ENCODE assay signal across 9 mouse cellular contexts in genomic region chr5:122514127-122514521, GRCm38 (mm10). TPM values are rescaled to one million over a fixed set of nuclear protein-coding genes. Genes with fewer than 3 reads are reported as not detected.
DNase-seq lines count a peak whose midpoint lies in the region; ATAC-seq and TF ChIP-seq lines count a peak whose summit lies in the region.
"Had no signal": no experiment of that assay in that cellular context is flagged by ENCODE, and none has a peak within 500 bp of the region (broad histone marks: within the 10 kb centered on the region; RNA-seq: fewer than 3 reads in every experiment).

No protein-coding gene starts in this region.

- no peak for DNase-seq in limb, embryonic 10.5 days (ENCODE audit: low spot score)
- DNase-seq in left cerebral cortex, postnatal 10 days (ENCODE audit: extremely low spot score in 1 of 2, low spot score in 2 of 2): no peak
- DNase-seq in MN1 (ENCODE audit: low spot score): no peak
- DNase-seq: lung, adult 2 months; thymus, postnatal 25 days had no signal

- no peak for ATAC-seq in limb, embryonic 12.5 days (ENCODE audit: insufficient number of reproducible peaks, insufficient read depth, low FRiP score, low TSS enrichment, low read depth)
- no peak for ATAC-seq in forebrain, embryonic 15.5 days (replicated peaks)
- no peak for ATAC-seq in intestine, postnatal 0 days
- no peak for ATAC-seq in neural tube, embryonic 15.5 days (ENCODE audit: low FRiP score)

- no peaks in the 10 kb centered on the region for H3K9me3 ChIP-seq in limb, embryonic 12.5 days
- H3K9me3 ChIP-seq in limb, embryonic 10.5 days (replicated peaks): no peaks in the 10 kb centered on the region
- no peaks in the 10 kb centered on the region for H3K9me3 ChIP-seq in forebrain, embryonic 15.5 days
- H3K9me3 ChIP-seq in intestine, postnatal 0 days (ENCODE audit: control insufficient read depth): no peaks in the 10 kb centered on the region
- no peaks in the 10 kb centered on the region for H3K9me3 ChIP-seq in neural tube, embryonic 15.5 days (replicated peaks)

- no peak overlapping the region for H3K4me3 ChIP-seq in limb, embryonic 12.5 days (replicated peaks)
- no peak overlapping the region for H3K4me3 ChIP-seq in limb, embryonic 10.5 days
- 0 out of 2 replicates have a peak overlapping the region, but pooled peaks have one; percentile 6 for H3K4me3 ChIP-seq in forebrain, embryonic 15.5 days
- no peak overlapping the region for H3K4me3 ChIP-seq in intestine, postnatal 0 days (ENCODE audit: low read depth, low read length)
- no peak overlapping the region for H3K4me3 ChIP-seq in neural tube, embryonic 15.5 days (replicated peaks)

- H3K4me2 ChIP-seq in limb, embryonic 12.5 days: peak overlapping the region; percentile 31; the same call in 1 of the 2 replicates
- peak overlapping the region; percentile 15; the same call in 1 of the 2 replicates for H3K4me2 ChIP-seq in forebrain, embryonic 15.5 days (replicated peaks)
- H3K4me2 ChIP-seq in intestine, postnatal 0 days (replicated peaks; ENCODE audit: low read depth): 0 out of 2 replicates have a peak overlapping the region, but pooled peaks have one; percentile 21
- peak overlapping the region; percentile 19; the same call in 1 of the 2 replicates for H3K4me2 ChIP-seq in neural tube, embryonic 15.5 days

- intact Hi-C loops in left cerebral cortex, postnatal 10 days (cut with DNase I): no loop called here

- no peak overlapping the region for H3K9ac ChIP-seq in limb, embryonic 12.5 days (replicated peaks)
- no peak overlapping the region for H3K9ac ChIP-seq in forebrain, embryonic 15.5 days (replicated peaks)
- H3K9ac ChIP-seq in intestine, postnatal 0 days (ENCODE audit: low read depth, low read length): no peak overlapping the region
- H3K9ac ChIP-seq in neural tube, embryonic 15.5 days (replicated peaks): no peak overlapping the region

- H3K36me3 ChIP-seq in limb, embryonic 12.5 days: no peaks in the 10 kb centered on the region
- H3K36me3 ChIP-seq in limb, embryonic 10.5 days: no peaks in the 10 kb centered on the region
- no peaks in the 10 kb centered on the region for H3K36me3 ChIP-seq in forebrain, embryonic 15.5 days
- no peaks in the 10 kb centered on the region for H3K36me3 ChIP-seq in intestine, postnatal 0 days (ENCODE audit: control insufficient read depth, insufficient read depth)
- no peaks in the 10 kb centered on the region for H3K36me3 ChIP-seq in neural tube, embryonic 15.5 days

- H3K27me3 ChIP-seq in limb, embryonic 12.5 days: no peaks in the 10 kb centered on the region
- H3K27me3 ChIP-seq in limb, embryonic 10.5 days (ENCODE audit: low read depth, poor library complexity, severe bottlenecking): no peaks in the 10 kb centered on the region
- no peaks in the 10 kb centered on the region for H3K27me3 ChIP-seq in forebrain, embryonic 15.5 days
- no peaks in the 10 kb centered on the region for H3K27me3 ChIP-seq in intestine, postnatal 0 days (replicated peaks; ENCODE audit: control insufficient read depth, insufficient read depth, low read length)
- H3K27me3 ChIP-seq in neural tube, embryonic 15.5 days (replicated peaks): no peaks in the 10 kb centered on the region

- WGBS in limb, embryonic 12.5 days: 44% methylated on average over 8 of the region's 8 CpGs
- WGBS in limb, embryonic 10.5 days: 46% methylated on average over 8 of the region's 8 CpGs
- 5% methylated on average over 8 of the region's 8 CpGs for WGBS in forebrain, embryonic 15.5 days
- 41% methylated on average over 8 of the region's 8 CpGs for WGBS in intestine, postnatal 0 days
- WGBS in neural tube, embryonic 15.5 days: 29% methylated on average over 8 of the region's 8 CpGs

- H3K27ac ChIP-seq in limb, embryonic 12.5 days: no peak overlapping the region
- H3K27ac ChIP-seq in limb, embryonic 10.5 days: no peak overlapping the region; the same call in 1 of the 2 replicates
- no peak overlapping the region for H3K27ac ChIP-seq in forebrain, embryonic 15.5 days (replicated peaks)
- H3K27ac ChIP-seq in intestine, postnatal 0 days (ENCODE audit: low read depth, low read length): no peak overlapping the region
- no peak overlapping the region for H3K27ac ChIP-seq in neural tube, embryonic 15.5 days (replicated peaks)

- no peak for TF ChIP-seq CTCF in intestine, postnatal 0 days (IDR thresholded peaks at IDR 0.05; ENCODE audit: low read depth)

- peaks cover 39% of the 10 kb centered on the region for H3K4me1 ChIP-seq in limb, embryonic 12.5 days (replicated peaks)
- H3K4me1 ChIP-seq in limb, embryonic 10.5 days: peaks cover 34% of the 10 kb centered on the region
- peaks cover 14% of the 10 kb centered on the region for H3K4me1 ChIP-seq in forebrain, embryonic 15.5 days
- H3K4me1 ChIP-seq in intestine, postnatal 0 days (replicated peaks; ENCODE audit: control insufficient read depth, insufficient read depth, low read length): peaks cover 30% of the 10 kb centered on the region
- peaks cover 23% of the 10 kb centered on the region for H3K4me1 ChIP-seq in neural tube, embryonic 15.5 days

RNA-seq across cellular contexts. Expression of gene Atp2a2, which starts 12.1 kb away (rescaled TPM):
- 42.4 and 49.5 TPM in 2 replicates for polyA plus RNA-seq in limb, embryonic 12.5 days (2016; fragmentation: Nextera tagmentation; extraction: Ambion mirVana)
- polyA plus RNA-seq in limb, embryonic 10.5 days (2016; fragmentation: Nextera tagmentation; extraction: Ambion mirVana): 39.0 and 42.9 TPM in 2 replicates
- 38.5 and 39.1 TPM in 2 replicates for polyA plus RNA-seq in forebrain, embryonic 15.5 days (2015; fragmentation: Nextera tagmentation; extraction: Ambion mirVana)
- 26.1 and 27.3 TPM in 2 replicates for polyA plus RNA-seq in intestine, postnatal 0 days (2015; fragmentation: Nextera tagmentation; extraction: Ambion mirVana)
- polyA plus RNA-seq in neural tube, embryonic 15.5 days (2015; fragmentation: Nextera tagmentation; extraction: Ambion mirVana): 49.4 and 52.0 TPM in 2 replicates
- total RNA-seq in left cerebral cortex, postnatal 10 days (2021): 100 to 1,000 TPM; 618 to 632 TPM
